Mouse (Mus musculus): ENCODE data around the gene Kras.
A peak's percentile ranks its signal among the peaks of the same experiment; 100 is the strongest.

Kras gene

DNA sequence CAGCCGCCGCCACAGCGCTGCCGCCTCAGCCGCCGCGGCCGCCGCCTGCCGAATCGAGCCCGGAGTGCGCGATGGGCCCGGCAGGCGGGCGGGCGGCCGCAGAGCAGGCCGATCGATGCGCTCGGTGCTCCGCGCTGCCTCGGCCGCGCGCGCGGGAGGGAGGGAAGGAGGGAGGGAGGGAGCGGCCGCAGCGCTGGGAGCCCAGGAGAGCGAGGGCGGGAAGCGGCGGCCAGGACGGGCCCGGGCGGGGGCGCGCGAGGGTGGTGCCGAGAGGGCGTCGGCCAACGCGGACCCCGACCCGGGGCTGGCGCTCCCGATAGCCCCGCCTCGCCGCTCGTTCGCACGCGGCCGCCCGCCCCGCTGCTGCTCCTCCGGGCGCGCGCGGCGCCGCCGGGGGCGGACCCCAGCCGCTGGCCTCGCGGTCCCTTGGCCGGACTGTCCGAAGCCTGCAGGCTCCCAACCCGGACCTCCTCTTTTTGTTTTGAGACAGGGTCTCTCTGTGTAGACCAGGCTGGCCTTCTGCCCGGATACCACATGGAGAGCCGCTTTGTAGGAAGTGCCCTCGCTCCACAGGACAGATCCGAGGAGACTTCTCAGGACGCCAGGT is at the start of gene Kras:
Gene Kras (minus strand): TSS at position 55 of the 607 bp plus-strand sequence.
- DNase-seq, result peak; percentile 90

DNA sequence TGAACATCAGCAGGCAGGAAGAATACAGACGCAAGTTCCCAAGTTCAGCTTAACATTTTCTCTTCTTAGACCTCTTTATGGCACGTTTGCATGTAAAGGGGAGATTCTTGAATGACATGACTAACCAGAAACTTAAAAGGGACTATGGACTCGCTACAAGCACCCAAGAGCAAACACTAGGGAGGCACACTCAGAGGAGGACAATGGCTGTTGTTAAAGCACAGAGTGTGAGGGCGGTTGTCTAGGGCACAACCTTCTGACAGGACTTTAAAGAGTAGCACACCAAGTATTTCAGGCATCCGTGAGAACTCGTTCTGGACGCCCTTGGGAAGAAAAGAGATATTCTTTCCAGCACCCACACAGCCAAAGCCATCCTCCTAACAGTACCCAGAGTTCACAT is 47.6 kb upstream of the Kras start:
- no peak for DNase-seq

GRCm38 (mm10) chr6:145296979-145297378 is 46.9 kb upstream of the Kras start:
- DNase-seq, result no peak

GRCm38 (mm10) chr6:145295171-145295570 is 45.1 kb upstream of the Kras start:
- no peak for DNase-seq

- DNase-seq, result no peak
Observed at GRCm38 (mm10) chr6:145293156-145293555, 43.1 kb upstream of the Kras start.

GRCm38 (mm10) chr6:145291383-145292289 is 41.6 kb upstream of the Kras start:
- no peak for DNase-seq

DNA sequence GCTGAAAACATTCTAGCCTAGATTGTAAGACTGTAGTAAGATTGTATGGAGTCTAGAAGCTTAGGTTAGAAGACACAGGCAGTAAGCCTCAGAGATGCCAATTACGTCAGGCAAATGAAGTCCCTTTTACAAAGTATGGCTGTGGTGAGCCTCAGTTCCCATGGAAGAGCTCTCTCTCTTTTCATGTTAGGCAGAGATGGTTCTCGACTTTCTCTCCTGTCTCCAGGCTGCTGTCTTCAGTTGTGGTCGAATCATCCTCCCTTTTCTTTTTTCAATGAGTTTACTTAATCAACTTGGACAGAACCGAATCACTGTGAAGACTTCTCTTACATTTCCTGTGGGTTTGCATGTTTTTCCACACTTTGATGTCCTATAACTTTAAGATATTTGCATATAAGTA is 35.6 kb upstream of the Kras start:
- no peak for DNase-seq

DNA sequence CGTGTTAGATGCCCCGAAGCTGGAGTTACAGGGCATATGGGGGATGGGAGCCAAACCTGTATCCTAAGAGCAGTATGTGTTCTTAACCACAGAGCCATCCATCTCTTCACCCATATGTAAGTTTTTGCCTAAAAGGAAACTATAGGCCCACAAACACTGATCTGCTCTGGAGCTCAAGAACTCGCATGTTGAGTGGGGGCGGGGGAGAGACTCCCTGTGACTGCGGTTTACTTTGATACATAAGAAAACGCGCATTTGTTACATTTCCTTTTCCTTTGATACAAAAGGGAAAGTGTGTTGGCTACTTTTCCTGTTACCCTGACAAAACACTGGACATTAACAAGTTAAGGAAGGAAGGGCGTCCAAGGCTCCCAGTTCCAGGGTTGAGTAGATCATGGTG is 34.2 kb upstream of the Kras start:
- no peak for DNase-seq

DNA sequence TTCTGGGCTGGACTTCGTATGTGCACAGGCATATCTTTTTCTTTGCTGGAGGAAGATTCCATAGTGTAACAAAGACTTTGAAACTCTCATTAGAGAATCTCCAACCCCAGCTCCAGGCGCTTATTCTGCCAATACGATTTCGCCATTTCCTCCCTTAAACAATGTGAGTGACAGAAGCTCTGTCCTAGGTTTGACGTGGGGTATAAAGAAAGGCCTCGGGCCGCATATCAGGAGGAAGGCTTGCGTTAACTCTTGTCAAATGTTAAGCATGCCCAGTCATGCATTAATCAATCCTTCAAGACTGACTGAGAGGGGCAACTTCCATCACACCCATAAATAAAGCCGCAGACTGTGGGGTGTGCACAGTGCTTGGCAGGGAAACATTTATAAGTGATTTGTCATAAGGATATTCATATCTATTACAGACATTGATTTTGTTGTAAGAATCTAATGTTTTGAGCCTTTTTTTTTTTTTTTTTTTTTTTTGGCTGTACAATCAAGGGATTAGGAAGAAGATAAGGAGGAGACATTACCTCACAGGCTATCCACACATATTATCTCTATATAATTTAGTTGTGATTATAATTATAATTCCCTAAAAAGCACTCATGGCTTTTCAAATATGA is 27.2 kb upstream of the Kras start:
- no peak for DNase-seq

DNA sequence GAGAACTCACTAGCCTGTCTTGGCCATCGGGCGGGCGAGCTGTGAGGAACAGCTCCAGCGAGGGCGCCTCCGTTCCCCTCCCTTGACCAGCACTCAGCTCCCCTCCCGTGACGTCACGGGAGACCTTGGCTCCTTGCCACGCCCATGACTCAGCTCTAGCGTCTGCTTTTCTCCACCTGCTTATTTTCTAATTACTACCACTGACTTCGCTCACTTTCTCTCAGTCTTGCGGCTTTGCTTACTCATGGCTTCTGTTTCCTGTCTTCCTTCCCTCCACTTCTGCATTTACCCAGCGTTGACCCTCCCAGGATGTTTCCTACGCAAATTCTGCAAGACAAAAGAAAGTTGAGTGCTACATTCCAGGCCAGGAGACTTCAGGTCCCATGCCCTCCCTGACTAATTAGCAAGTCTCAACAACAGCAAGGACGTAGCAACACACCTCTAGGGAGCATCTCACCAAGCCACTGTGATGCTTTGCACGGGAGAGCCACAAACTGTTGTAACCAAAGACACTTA is 26.3 kb upstream of the Kras start:
- DNase-seq, result peak; percentile 29

GRCm38 (mm10) chr6:145275586-145276219 is 25.7 kb upstream of the Kras start:
- no peak for DNase-seq

- no peak for DNase-seq
Observed at GRCm38 (mm10) chr6:145273971-145274620, 24.1 kb upstream of the Kras start.

GRCm38 (mm10) chr6:145272142-145272937 is 22.3 kb upstream of the Kras start:
- no peak for DNase-seq

GRCm38 (mm10) chr6:145269313-145269845 is 19.3 kb upstream of the Kras start:
- no peak for DNase-seq

GRCm38 (mm10) chr6:145267692-145268091 is 17.7 kb upstream of the Kras start:
- DNase-seq, result no peak

DNA sequence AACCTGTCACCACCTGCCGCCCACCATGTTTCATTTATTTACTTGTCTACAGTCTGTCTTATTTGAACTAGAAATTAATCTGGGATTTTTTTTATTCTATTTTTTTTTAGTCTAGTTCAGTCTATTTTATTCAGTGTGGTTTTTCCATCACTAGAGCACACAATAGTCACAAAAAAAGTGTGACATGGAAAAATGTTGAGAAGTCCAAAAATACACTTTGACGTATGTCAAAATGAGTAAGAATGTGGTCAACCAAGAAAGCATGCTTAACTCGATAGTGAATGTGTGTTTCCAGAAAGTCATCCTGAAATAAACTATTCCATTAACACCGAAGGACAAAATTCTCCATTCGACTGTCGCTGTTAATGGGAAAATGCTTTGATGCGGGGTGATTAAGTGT is 12.3 kb upstream of the Kras start:
- no peak for DNase-seq

DNA sequence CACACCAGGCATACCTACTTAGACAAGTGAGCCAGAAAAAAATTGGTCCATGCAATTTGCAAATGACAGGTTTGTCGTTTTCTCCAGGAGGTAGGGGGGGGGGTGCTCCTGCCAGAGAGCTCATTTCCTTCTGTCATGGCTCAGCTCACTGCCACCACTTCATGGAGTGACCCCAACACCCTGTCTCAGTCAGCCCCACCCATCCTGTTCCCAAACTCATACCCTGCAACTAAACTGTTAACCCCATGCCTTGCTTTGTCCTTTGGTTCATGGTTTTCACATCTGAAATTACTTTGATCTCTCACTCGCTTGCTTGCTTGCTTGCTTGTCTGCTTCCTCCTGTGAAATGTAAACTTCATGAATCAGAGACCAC is 6.6 kb upstream of the Kras start:
- DNase-seq, result no peak

DNA sequence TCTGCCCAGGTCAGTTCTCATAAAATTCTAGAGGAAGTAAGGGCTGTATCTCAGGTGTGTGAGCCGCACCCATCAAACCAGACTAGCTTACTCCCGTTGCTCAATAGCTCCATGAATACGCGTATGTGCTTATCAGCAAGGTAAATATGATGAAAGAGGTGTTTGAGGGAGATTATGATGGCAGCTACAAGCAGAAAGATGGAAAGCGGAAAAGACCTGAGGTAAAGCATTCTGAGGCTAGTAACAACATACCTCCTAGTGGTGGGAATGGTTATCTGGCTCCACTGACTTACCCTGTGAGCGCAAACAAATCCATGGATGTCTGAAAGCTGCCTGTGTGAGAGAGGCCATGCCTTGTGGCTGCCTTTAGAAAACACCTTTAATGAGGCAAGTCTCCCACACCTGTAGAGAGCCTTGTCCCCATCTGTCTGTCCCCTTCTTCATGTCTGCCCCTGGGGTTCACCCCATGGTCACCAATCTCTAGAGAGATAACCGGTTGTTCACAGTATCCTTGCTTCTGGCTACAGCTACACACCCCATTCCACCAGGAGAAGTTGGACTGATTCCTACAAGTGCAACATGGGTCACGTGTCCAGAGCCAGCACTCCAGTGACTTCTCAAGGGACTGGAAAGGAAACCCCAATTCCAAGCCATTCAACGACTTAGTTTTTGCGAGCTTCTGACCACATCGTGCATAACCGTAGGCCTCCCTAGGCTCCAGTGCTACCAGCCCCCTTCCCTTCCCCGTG is 6.1 kb upstream of the Kras start:
- no peak for DNase-seq

- no peak for DNase-seq
Observed at GRCm38 (mm10) chr6:145250820-145251219, 781 bp upstream of the Kras start.

GRCm38 (mm10) chr6:145249291-145250184 is 501 bp downstream of the Kras start:
- peak; percentile 76 for DNase-seq

Data from cerebellum, adult 9-11 months (tissue).